Mouse (Mus musculus) Patski (cell line): ENCODE data around the gene Tmem262. TPM values are rescaled to one million over a fixed set of nuclear protein-coding genes. Genes with fewer than 3 reads are reported as not detected.

Experiments used
- ATAC-seq: fragments of 100-300 bp; one replicate; pipeline ENCODE4 v1.8.0; 2021
- CTCF ChIA-PET: fragments of 350-600 bp; sonication (Branson Sonifier 250); formaldehyde crosslinking; loops from one replicate; lab custom pipeline; 2022; ENCODE audit warnings: inconsistent platforms; lab: Charles Lee
- POLR2A ChIA-PET: fragments of 350-600 bp; sonication (Branson Sonifier 250); formaldehyde crosslinking; loops from one replicate; lab custom pipeline; 2022; ENCODE audit warnings: antibody characterized with exemption, inconsistent platforms; lab: Charles Lee
- DNase-seq: peaks from one replicate; pipeline ENCODE4 v3.0.0-alpha.2; 2011; ENCODE audit warnings: low read depth, low spot score
- H3K27me3 ChIP-seq: fragments of 371-371 bp; one replicate; pipeline ENCODE4 v1.5.1; 2021
- CTCF ChIP-seq: fragments of 100-300 bp; IDR thresholded peaks from one replicate; pipeline ENCODE4 v1.5.1; 2021
- in situ Hi-C: fragments of 300-500 bp; cut with MboI; formaldehyde crosslinking; loops from 3 replicates; pipeline ENCODE4 v1.11.1; 2018; ENCODE audit warnings: low pct_unique_long_range_greater_than_20kb, mixed read lengths
- polyA plus RNA-seq: library from polyadenylated mRNA; unstranded; gene quantifications from one replicate; pipeline ENCODE4 v1.2.3, GENCODE M21; 2021

Tmem262 gene
- polyA plus RNA-seq, 1 experiment from 2014 or later: 0.15 TPM

- ATAC-seq: no peak
- in situ Hi-C loops: no loop called here
- TF ChIP-seq CTCF: no peak
- POLR2A ChIA-PET: interaction anchor here (0.6 to 1.3 kb wide), 5 partner anchors 16 to 369 kb away, joined by 3 to 6 read pairs (median 3); no protein-coding TSS in a partner anchor
- H3K27me3 ChIP-seq: no peaks in the 10 kb centered on the region
- CTCF ChIA-PET: no interaction called here
- DNase-seq: no peak
Observed at GRCm38 (mm10) chr19:6058966-6059365, 20.9 kb upstream of the Tmem262 start.

- CTCF ChIA-PET: interaction anchor here (1.0 kb wide), 1 partner anchor 43 kb away, joined by 3 read pairs; no protein-coding TSS in a partner anchor
- in situ Hi-C loops: no loop called here
- POLR2A ChIA-PET: interaction anchor here (0.5 to 3.3 kb wide), 3 partner anchors 15 to 216 kb away, joined by 4 to 15 read pairs (median 5); partner anchors contain the start of gene Syvn1
- ATAC-seq (peak; percentile 78), DNase-seq (peak; percentile 74)
- no peak for TF ChIP-seq CTCF
- no peaks in the 10 kb centered on the region for H3K27me3 ChIP-seq
Observed at GRCm38 (mm10) chr19:6061021-6061533, 18.8 kb upstream of the Tmem262 start, which contains the start of gene Znhit2. Gene Znhit2 (plus strand): TSS chr19:6061192.

- POLR2A ChIA-PET: interaction anchor here (1.1 to 3.3 kb wide), 2 partner anchors 15 to 196 kb away, joined by 3 to 15 read pairs; partner anchors contain the start of gene Syvn1
- no peaks in the 10 kb centered on the region for H3K27me3 ChIP-seq
- TF ChIP-seq CTCF: no peak
- ATAC-seq (peak; percentile 13), DNase-seq (no peak)
- in situ Hi-C loops: no loop called here
- CTCF ChIA-PET: interaction anchor here (1.0 kb wide), 1 partner anchor 44 kb away, joined by 3 read pairs; no protein-coding TSS in a partner anchor
Observed at GRCm38 (mm10) chr19:6061641-6062302, 18.1 kb upstream of the Tmem262 start.

- in situ Hi-C loops: no loop called here
- no peak for TF ChIP-seq CTCF
- ChIA-PET POLR2A (interaction anchor here (1.1 to 3.3 kb wide), 2 partner anchors 16 to 195 kb away, joined by 3 to 15 read pairs; partner anchors contain the start of gene Syvn1), CTCF (no interaction called here)
- no peaks in the 10 kb centered on the region for H3K27me3 ChIP-seq
- ATAC-seq (no peak), DNase-seq (no peak)
Observed at GRCm38 (mm10) chr19:6062418-6062817, 17.4 kb upstream of the Tmem262 start.

GRCm38 (mm10) chr19:6063081-6063480 lies 16.8 kb upstream of the Tmem262 start:
- H3K27me3 ChIP-seq: no peaks in the 10 kb centered on the region
- DNase-seq (no peak), ATAC-seq (no peak)
- ChIA-PET CTCF (no interaction called here), POLR2A (interaction anchor here (1.3 kb wide), 1 partner anchor 11 kb away, joined by 4 read pairs; no protein-coding TSS in a partner anchor)
- no peak for TF ChIP-seq CTCF
- in situ Hi-C loops: no loop called here

GRCm38 (mm10) chr19:6066571-6066970 lies 13.3 kb upstream of the Tmem262 start:
- DNase-seq (no peak), ATAC-seq (no peak)
- no peaks in the 10 kb centered on the region for H3K27me3 ChIP-seq
- POLR2A ChIA-PET: interaction anchor here (0.6 to 1.6 kb wide), 6 partner anchors 10 to 161 kb away, joined by 3 to 6 read pairs (median 4); partner anchors contain the start of genes Capn1, Snx15 and Vps51
- in situ Hi-C loops: no loop called here
- no peak for TF ChIP-seq CTCF
- CTCF ChIA-PET: interaction anchor here (0.7 to 2.9 kb wide), 12 partner anchors 10 to 214 kb away, joined by 3 to 27 read pairs (median 5); partner anchors contain the start of genes Cdca5, Syvn1, Tmem262 and Vps51

- in situ Hi-C loops: no loop called here
- CTCF ChIA-PET: interaction anchor here (0.7 to 2.9 kb wide), 14 partner anchors 10 to 214 kb away, joined by 3 to 27 read pairs (median 5); partner anchors contain the start of genes Arl2, Batf2, Cdca5 and Syvn1
- POLR2A ChIA-PET: interaction anchor here (0.6 to 1.6 kb wide), 7 partner anchors 10 to 161 kb away, joined by 3 to 6 read pairs (median 4); partner anchors contain the start of genes Capn1, Snx15, Tmem262 and Vps51
Observed at GRCm38 (mm10) chr19:6067011-6067723, 12.7 kb upstream of the Tmem262 start.

GRCm38 (mm10) chr19:6067724-6068415 lies 12.0 kb upstream of the Tmem262 start, which contains the start of gene Tm7sf2:
Gene Tm7sf2 (minus strand): TSS chr19:6068373.
- ChIA-PET POLR2A (interaction anchor here (1.6 kb wide), 2 partner anchors 9 to 12 kb away, joined by 5 to 6 read pairs; partner anchors contain the start of genes Tmem262 and Vps51), CTCF (interaction anchor here (0.8 to 2.9 kb wide), 10 partner anchors 9 to 191 kb away, joined by 3 to 27 read pairs (median 6); partner anchors contain the start of genes Arl2, Batf2, Cdca5 and Tmem262)
- no peaks in the 10 kb centered on the region for H3K27me3 ChIP-seq
- peak; percentile 58 for ATAC-seq
- no peak for DNase-seq
- TF ChIP-seq CTCF: no peak
- in situ Hi-C loops: no loop called here

More at GRCm38 (mm10) chr19:6067011-6067723, 12.7 kb upstream of the Tmem262 start:
- TF ChIP-seq CTCF: no peak
- H3K27me3 ChIP-seq: no peaks in the 10 kb centered on the region
- ATAC-seq (peak; percentile 76), DNase-seq (no peak)

- no peaks in the 10 kb centered on the region for H3K27me3 ChIP-seq
- ATAC-seq (no peak), DNase-seq (no peak)
- no peak for TF ChIP-seq CTCF
- ChIA-PET CTCF (interaction anchor here (2.9 kb wide), 1 partner anchor 8 kb away, joined by 27 read pairs; the partner anchor contains the start of gene Vps51), POLR2A (interaction anchor here (1.6 kb wide), 1 partner anchor 11 kb away, joined by 5 read pairs; the partner anchor contains the start of gene Tmem262)
- in situ Hi-C loops: no loop called here
Observed at GRCm38 (mm10) chr19:6068951-6069350, 10.9 kb upstream of the Tmem262 start.
